Mouse (Mus musculus) spleen, embryonic (tissue): ENCODE measurements around the gene 4930544G11Rik.

Experiments
- CTCF ChIA-PET: fragments of 350-600 bp; sonication (Branson Sonifier 250); formaldehyde crosslinking; loops from one replicate; lab custom pipeline; 2022; lab: Charles Lee

The 4930544G11Rik gene

DNA sequence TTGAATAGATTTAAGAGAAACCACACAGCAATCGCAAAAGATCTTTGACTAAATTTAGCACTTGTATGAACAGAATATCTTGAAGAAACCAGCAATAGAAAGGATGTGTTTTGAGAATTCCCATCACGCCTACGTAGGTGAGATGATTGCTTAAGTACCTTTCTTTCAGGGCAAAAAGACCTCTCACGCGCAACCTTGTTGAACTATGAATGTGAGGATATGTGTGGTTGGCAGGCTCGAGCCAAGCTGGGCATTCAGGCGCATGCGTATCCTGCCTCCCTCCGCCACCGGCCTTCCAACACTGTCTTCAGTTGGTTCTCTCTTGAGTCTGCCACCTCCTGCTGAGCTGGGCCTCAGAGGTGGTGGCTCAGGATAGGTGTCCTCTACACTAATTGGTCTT lies at the start of gene 4930544G11Rik:
Gene 4930544G11Rik, plus strand, starts transcription at position 301 of the 400 bp plus-strand sequence.
- CTCF ChIA-PET: no interaction called here

DNA sequence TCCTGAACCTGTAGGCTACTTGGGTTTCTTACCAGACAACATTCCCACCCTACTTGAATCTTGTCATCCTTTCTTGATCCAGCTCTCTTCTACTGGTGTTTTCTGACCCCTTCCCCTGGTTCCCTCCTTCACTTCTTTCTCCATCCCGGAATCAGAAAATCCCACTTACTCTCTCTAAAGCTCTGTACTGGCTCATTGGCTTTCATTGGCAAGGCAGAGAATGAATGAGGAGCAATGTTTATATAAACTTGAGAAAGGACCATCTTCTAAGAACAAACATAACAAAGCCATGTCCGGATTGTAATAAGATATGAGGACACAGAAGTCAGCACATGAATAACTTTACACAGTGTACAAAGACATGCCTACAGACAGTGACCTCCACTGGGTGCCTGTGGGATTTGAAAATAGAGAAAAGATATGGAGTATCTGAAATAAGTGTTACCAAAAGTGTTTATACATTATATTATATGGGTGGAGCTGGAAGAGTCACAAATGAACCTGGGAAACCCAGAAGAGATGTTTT lies 45.7 kb upstream of the 4930544G11Rik start:
- CTCF ChIA-PET: no interaction called here

DNA sequence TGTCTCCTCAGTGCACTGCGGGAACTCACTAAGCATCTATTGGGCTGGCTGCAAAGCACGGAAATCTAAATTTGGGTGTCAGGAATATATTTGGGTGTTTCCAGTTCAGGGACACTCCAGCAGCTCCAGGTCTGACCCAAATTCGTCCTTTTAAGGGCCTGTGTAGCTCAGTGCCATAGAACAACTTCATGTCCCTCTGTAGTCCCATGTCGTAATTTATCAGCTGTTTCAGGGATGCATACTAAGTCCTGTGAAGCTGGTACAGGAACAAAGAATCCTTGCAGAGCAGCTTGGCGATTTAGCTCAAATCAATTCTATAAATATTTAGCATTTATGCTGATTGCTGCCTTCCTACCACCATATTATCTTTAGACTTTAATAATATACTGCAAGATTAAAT lies 37.0 kb upstream of the 4930544G11Rik start:
- CTCF ChIA-PET: no interaction called here

DNA sequence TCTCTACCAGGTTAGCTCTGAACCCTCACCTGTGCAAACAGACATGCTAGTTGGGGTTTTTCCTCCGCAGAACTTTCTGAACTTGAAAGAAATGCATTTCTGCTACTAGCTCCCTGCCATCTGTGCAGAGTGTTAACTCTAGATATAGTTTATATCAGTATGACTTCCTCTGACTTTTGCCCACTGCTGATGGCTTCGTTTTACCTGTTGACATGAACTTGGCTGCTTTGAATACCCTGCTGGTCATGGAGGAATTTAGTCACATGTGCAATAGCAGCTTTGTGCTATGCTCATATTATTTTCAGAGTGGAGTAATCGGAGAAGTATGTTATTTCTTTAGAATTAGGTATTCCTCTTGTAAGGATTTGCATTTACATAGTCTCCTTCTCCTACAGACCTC lies 30.7 kb upstream of the 4930544G11Rik start:
- CTCF ChIA-PET: no interaction called here

DNA sequence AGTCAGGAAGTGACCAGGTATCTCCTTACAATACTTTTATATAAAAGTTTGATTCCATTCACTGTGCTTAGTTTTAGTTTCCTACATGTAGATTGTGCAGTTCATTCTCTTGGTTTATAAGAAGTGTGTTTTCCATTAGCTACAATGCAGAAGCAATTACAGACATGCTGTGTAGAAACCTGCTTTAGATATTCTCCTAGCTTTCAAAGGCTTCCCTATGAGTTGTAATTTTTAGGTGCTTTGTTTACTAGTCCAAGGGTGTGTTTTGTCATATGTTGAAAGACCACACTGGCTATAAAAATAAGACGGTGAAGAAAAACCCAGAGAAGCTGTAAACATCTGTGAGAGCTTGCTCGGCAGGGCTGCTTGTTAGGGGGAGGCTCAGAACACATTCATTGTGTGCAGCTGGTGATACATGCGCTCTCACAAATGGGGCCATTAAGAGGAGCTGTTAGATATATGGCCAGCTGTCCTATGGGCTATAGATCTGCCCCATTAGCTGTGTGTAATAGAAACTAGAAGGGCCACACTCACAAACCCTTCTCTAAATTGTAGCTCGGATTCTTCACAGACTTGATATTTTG lies 28.8 kb upstream of the 4930544G11Rik start:
- CTCF ChIA-PET: no interaction called here

DNA sequence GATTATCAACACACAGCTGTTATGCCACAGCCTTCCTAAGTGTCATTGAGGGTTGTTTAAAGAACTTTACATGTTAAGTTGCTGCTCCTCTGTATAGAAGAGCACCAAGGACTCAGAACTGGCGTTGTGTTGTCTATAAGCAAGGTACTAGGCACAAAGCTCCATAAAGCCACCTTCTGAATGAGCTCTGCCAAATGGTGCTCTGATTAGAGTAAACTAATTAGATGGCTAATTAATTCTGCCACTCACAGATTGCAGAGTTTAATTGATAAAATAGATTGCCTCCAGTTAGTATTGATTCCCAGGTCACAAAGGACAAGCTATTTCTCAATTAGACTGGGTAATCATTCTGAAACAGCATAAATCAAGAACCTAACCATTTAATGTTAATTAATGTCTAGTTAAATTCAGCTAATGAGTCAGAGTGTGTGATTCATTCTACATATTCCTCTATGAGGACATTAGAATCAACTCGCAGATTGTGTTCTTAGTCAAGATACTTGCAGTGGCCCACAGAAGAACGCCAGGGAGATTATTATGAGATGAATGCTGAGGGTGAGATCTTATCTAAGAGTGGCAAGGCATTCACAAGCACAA lies 26.6 kb upstream of the 4930544G11Rik start:
- CTCF ChIA-PET: no interaction called here

DNA sequence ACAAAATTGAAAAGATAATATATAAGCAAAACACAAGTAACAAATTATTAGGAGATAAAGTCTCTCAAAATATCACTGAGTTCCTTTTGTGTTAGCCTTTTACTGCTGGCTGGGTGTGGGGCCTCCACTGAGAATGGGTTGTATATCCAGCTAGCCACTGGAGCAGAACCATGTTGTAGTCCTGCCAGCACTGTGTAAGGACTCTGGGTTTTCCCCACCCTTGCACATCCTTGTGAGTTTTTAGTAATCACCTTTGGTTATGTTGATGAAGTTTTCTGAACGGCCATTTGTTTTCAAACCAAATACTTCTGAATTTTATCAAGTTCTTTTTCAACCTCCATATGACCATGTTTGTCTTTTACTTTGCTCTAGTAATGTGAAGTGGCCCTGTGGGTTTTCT lies 21.9 kb upstream of the 4930544G11Rik start:
- CTCF ChIA-PET: no interaction called here

DNA sequence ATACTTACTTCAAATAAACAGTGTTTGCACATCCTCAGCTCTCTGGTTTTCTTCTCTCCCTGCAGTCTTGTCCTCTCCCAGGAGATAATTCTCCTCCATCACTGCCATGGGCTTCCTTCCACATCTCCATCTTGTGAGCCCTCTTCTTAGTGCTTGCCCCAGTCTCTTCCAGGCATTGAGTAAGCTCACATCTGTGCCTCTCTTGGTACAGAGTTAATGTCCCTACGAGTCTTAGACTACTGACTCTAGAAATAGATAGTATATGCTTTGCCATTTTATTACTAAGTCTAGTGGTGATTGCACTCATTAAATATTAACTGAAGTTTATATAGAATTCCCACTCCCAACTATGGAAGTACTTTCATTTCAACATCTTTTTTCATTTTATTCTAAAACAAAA lies 19.6 kb upstream of the 4930544G11Rik start:
- CTCF ChIA-PET: no interaction called here

DNA sequence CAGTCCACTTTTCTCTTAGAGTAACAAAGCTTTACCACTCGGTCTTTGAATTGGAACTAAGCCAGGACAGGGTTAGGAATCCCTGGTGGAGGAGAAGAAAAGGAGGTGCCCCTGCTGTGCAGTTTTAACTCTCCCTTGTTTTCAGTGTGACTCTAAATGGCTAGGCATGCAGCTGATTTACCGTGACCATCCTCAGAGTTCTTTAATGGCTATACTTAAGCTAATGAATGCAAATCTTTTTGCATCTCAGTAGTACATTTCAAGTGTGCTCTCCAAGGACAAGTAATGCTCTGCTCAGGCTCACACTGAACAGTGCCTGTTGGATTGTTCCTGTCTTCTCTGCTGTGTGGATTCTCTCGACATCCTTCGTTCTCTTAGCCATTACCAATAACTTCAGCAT lies 19.2 kb upstream of the 4930544G11Rik start:
- CTCF ChIA-PET: no interaction called here

DNA sequence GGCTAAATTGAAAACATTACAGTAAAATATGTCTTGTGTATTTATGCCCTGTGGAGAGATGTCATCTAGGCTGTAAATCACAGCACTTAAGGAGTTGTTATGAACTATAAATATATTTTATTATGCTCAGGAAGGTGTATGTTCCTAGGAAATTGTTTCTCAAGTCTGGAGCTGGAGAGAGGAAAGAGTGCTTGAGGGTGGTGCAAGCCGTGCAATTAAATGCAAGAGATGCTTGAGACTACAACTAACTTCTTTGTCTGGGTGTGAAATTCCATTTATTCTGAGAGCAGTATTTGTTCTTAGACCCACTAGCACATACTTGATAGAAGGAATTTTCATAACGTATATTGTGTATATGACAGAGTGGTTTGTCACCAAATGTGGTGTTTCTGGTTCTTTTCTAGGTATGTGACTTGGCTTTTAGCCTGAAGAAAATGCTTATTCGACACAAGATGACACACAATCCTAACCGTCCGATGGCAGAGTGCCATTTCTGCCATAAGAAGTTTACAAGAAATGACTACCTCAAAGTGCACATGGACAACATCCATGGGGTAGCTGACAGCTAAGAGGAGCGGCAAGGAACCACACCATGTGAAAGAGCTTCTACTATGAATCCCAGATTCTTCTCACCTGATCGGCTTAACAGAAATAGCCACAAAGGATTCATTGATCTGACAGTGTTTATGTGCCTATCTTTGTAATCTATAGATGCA lies 16.7 kb upstream of the 4930544G11Rik start:
- CTCF ChIA-PET: no interaction called here

DNA sequence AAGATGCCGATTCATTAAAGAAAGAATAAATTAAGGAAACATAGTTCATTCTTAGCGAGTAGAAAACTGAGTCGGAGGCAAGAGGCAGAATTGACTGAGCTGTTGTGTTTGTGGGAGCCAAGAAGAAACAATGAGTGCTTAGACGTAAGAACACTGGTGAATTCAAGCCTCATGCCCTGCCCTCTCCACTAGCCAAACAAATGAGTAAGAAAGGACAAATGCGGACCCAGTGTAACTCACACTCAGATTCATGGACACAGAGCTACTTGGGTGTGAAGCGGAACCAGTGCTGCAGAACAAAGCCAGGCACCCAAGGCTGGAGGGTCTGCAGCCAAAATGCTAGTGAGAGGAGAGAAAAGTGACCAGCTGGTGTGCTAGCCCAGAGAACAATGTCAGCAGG lies 1.9 kb upstream of the 4930544G11Rik start:
- CTCF ChIA-PET: no interaction called here

DNA sequence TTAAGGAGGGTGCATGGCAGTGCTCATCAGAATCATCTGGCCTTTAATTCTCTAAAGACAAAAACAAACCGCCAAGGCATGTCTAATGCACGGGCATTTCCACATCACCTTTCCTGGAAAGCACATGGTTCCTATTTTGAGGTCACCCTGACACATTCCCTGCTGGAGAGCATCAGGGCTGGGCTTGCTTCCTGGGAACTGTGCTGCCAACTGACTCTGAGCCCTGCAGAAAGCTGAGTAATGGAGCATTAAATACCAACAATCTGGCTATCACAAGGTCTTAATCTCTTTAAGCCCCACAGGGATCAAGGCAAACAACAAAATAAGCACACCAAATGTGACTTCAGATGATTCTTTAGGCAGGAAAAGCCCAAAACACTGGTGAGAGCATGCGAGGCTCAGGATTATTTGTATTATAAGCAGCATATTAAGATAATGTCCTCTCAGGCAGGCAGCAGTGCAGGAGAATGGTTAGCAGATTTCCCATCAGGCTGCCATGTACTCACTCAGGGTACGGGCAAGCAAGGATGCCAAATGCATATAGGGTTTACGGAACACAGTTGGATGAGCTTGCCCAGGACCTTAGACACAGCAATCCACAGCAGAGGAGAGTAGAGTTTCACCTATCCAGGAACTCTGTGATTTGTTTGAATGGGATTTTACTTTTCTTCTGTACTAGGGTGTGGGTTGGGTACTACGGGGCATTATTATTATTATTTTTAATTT lies 17.1 kb downstream of the 4930544G11Rik start:
- CTCF ChIA-PET: no interaction called here

DNA sequence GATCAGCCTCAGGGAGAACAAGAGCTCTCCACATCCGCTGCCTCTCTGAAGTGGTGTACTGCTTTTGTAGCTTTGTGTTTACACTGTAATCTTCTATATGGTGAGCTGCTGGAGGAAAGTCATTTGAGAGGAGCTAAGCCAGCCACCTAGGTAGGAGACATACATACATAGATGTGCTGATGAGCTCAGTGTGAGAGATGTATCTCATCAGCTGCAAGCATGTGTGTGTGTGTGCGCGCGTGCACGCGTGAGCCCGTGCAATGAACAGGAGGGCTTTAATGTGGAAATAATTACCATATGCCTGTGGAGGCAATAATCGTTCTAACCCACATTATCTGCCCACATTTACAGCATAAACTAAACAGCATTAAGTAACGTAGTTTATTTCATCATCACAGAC lies 18.0 kb downstream of the 4930544G11Rik start:
- CTCF ChIA-PET: no interaction called here

DNA sequence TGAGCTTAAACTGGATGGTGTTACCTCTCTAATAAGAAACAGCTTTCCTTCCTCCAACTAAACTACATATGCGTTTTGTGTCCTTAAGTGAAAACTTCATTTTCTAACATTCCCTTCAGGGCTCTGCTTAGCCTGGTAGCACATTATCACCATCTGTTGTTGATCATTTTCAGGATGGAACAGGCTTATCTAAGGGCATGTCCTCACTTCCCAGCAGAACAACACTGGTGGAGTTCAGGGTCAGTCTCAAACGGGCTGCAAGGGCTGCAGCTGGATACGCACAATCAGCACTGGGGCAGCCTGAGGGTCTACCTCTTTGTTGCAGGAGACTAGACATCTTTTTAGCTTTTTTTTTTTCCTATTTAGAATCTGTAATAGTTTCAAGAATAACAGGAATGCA lies 39.7 kb downstream of the 4930544G11Rik start:
- CTCF ChIA-PET: no interaction called here

DNA sequence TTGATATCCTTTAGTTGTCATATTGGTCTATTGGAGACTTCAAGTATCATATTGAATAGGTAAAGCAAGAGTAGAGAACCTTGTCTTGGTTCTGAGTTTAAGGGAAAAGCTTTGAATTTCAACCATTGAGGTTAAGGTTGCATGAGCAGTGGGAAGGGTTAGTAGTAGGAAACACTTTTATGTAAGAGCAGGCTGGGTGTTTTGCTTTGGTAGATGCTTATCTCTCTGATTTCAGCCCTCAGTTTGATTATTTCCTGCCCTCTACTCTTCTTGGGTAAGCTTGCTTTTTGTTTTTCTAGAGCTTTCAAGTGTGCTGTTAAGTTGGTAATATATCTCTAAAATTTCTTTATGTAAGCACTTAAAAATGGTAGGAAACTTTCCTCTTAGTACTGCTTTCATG lies 45.9 kb downstream of the 4930544G11Rik start:
- CTCF ChIA-PET: no interaction called here
